Mouse (Mus musculus) stomach, postnatal 0 days (tissue): ENCODE measurements at regions not wholly inside any gene's neighbourhood (a gene's known extent, or its start where the extent isn't known, plus 50 kb on each side); places are given as distances from the start of the nearest gene placed in this dataset.

Experiments
- ATAC-seq: fragments of 200-750 bp; cut with Nextera tagmentation; 2 replicates; pipeline ENCODE4 v1.8.0; 2017; ENCODE audit not compliant: low FRiP score, low TSS enrichment
- DNase-seq: peaks from one replicate; pipeline ENCODE4 v3.0.0-alpha.2; 2016; ENCODE audit warnings: low spot score
- H3K27ac ChIP-seq: fragments of 300-500 bp; sonication (generic); replicated peaks from 2 replicates; pipeline ENCODE4 v1.5.1; 2014; ENCODE audit warnings: mild to moderate bottlenecking, control low read depth
- H3K27me3 ChIP-seq: fragments of 300-500 bp; sonication (generic); 2 replicates; pipeline ENCODE4 v1.6.1; 2014; ENCODE audit warnings: low read length; ENCODE audit not compliant: control insufficient read depth, insufficient read depth
- H3K36me3 ChIP-seq: fragments of 300-500 bp; sonication (generic); 2 replicates; pipeline ENCODE4 v1.6.1; 2014; ENCODE audit warnings: low read length, mixed read lengths; ENCODE audit not compliant: control insufficient read depth, insufficient read depth
- H3K4me1 ChIP-seq: fragments of 300-500 bp; sonication (generic); replicated peaks from 2 replicates; pipeline ENCODE4 v1.6.1; 2014; ENCODE audit warnings: antibody characterized with exemption; ENCODE audit not compliant: control insufficient read depth, insufficient read depth
- H3K4me2 ChIP-seq: fragments of 300-500 bp; sonication (generic); replicated peaks from 2 replicates; pipeline ENCODE4 v1.6.1; 2014; ENCODE audit warnings: low read depth, mild to moderate bottlenecking, control low read depth, moderate library complexity
- H3K4me3 ChIP-seq: fragments of 300-500 bp; sonication (generic); 2 replicates; pipeline ENCODE4 v1.5.1; 2014; ENCODE audit warnings: low read depth, low read length, control low read depth
- H3K9ac ChIP-seq: fragments of 300-500 bp; sonication (generic); 2 replicates; pipeline ENCODE4 v1.6.1; 2014; ENCODE audit warnings: mild to moderate bottlenecking, low read length, control low read depth, mixed read lengths
- H3K9me3 ChIP-seq: fragments of 300-500 bp; sonication (generic); 2 replicates; pipeline ENCODE4 v1.6.1; 2016; ENCODE audit warnings: low read length; ENCODE audit not compliant: control insufficient read depth
- CTCF ChIP-seq: IDR thresholded peaks from 2 replicates; pipeline ENCODE4 v1.5.1; 2016; ENCODE audit warnings: antibody characterized with exemption, low read depth, mild to moderate bottlenecking, moderate library complexity
- EP300 ChIP-seq: optimal IDR thresholded peaks from 2 replicates; pipeline ENCODE3; 2016; ENCODE audit warnings: antibody characterized with exemption
- WGBS: fragments of 180-500 bp; shearing (Covaris S2); extraction: QIAGEN DNeasy Blood & Tissue Kit; methylation state at CpG from one replicate; pipeline ENCODE4 v1.1.7; 2014; 5-methylcytosine and 5-hydroxymethylcytosine counted together

- H3K27ac ChIP-seq, result no peak overlapping the region
Observed at GRCm38 (mm10) chr1:23520113-23520512, 122.5 kb upstream of the Ogfrl1 start.

DNA sequence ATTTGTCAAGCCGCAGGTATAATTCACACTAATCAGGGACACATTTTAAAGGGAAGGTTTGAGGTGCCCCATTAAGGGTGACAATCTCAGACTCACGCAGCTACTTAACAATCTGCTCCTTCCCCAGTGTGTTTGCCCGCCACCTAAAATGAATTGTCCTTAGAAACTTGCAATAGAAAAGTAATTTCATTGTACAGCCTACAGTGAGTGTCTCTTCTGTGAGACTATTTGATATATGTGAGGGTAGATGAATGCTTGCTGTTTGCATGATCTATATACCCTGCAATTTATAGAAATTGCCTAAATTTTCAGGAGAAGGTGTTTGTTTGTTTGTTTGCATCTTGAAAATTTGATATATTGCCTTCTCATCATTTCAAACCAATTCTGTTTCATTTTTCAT lies 135.1 kb upstream of the Ogfrl1 start:
- TF ChIP-seq CTCF, result no peak
- no peak for TF ChIP-seq EP300
- WGBS, result 77% methylated on average over 3 of the region's 3 CpGs
- ATAC-seq, result no peak
- H3K4me3 ChIP-seq, result no peak overlapping the region
- no peaks in the 10 kb centered on the region for H3K4me1 ChIP-seq
- H3K27ac ChIP-seq, result no peak overlapping the region
- H3K9ac ChIP-seq, result no peak overlapping the region
- no peaks in the 10 kb centered on the region for H3K9me3 ChIP-seq
- no peaks in the 10 kb centered on the region for H3K36me3 ChIP-seq
- H3K27me3 ChIP-seq, result no peaks in the 10 kb centered on the region
- H3K4me2 ChIP-seq, result no peak overlapping the region
- no peak for DNase-seq

More at GRCm38 (mm10) chr1:23520113-23520512, 122.5 kb upstream of the Ogfrl1 start:
- no peak overlapping the region for H3K9ac ChIP-seq
- TF ChIP-seq CTCF (no peak), EP300 (no peak)
- no peaks in the 10 kb centered on the region for H3K36me3 ChIP-seq
- no peaks in the 10 kb centered on the region for H3K4me1 ChIP-seq
- no peaks in the 10 kb centered on the region for H3K27me3 ChIP-seq
- 51% methylated on average over 2 of the region's 2 CpGs for WGBS
- no peak overlapping the region for H3K4me3 ChIP-seq
- DNase-seq, result no peak
- no peaks in the 10 kb centered on the region for H3K9me3 ChIP-seq
- no peak overlapping the region for H3K4me2 ChIP-seq
- no peak for ATAC-seq

GRCm38 (mm10) chr1:23536621-23537020 lies 139.0 kb upstream of the Ogfrl1 start:
- 87% methylated on average over 10 of the region's 10 CpGs for WGBS
- H3K36me3 ChIP-seq, result no peaks in the 10 kb centered on the region
- no peak for DNase-seq
- no peaks in the 10 kb centered on the region for H3K4me1 ChIP-seq
- no peak overlapping the region for H3K27ac ChIP-seq
- H3K9me3 ChIP-seq, result no peaks in the 10 kb centered on the region
- TF ChIP-seq EP300 (no peak), CTCF (no peak)
- no peak for ATAC-seq
- no peak overlapping the region for H3K4me3 ChIP-seq
- no peak overlapping the region for H3K9ac ChIP-seq
- H3K27me3 ChIP-seq, result no peaks in the 10 kb centered on the region
- no peak overlapping the region for H3K4me2 ChIP-seq

GRCm38 (mm10) chr1:23538419-23538818 lies 140.8 kb upstream of the Ogfrl1 start:
- no peak overlapping the region for H3K9ac ChIP-seq
- no peak overlapping the region for H3K4me2 ChIP-seq
- DNase-seq, result no peak
- no peak overlapping the region for H3K27ac ChIP-seq
- H3K27me3 ChIP-seq, result no peaks in the 10 kb centered on the region
- 43% methylated on average over 6 of the region's 6 CpGs for WGBS
- TF ChIP-seq EP300 (no peak), CTCF (no peak)
- H3K36me3 ChIP-seq, result no peaks in the 10 kb centered on the region
- ATAC-seq, result no peak
- H3K4me3 ChIP-seq, result no peak overlapping the region
- H3K9me3 ChIP-seq, result no peaks in the 10 kb centered on the region
- H3K4me1 ChIP-seq, result no peaks in the 10 kb centered on the region

GRCm38 (mm10) chr1:23540594-23540993 lies 143.0 kb upstream of the Ogfrl1 start:
- H3K36me3 ChIP-seq, result no peaks in the 10 kb centered on the region
- no peak overlapping the region for H3K9ac ChIP-seq
- H3K9me3 ChIP-seq, result no peaks in the 10 kb centered on the region
- WGBS, result 69% methylated on average over 7 of the region's 7 CpGs
- H3K27ac ChIP-seq, result no peak overlapping the region
- no peak overlapping the region for H3K4me3 ChIP-seq
- no peak for DNase-seq
- no peak for ATAC-seq
- no peaks in the 10 kb centered on the region for H3K27me3 ChIP-seq
- H3K4me1 ChIP-seq, result no peaks in the 10 kb centered on the region
- no peak overlapping the region for H3K4me2 ChIP-seq
- TF ChIP-seq CTCF (no peak), EP300 (no peak)

- Histone ChIP-seq H3K9me3 (no peaks in the 10 kb centered on the region), H3K9ac (no peak overlapping the region), H3K27ac (no peak overlapping the region), H3K4me2 (no peak overlapping the region), H3K36me3 (no peaks in the 10 kb centered on the region), H3K27me3 (no peaks in the 10 kb centered on the region), H3K4me1 (no peaks in the 10 kb centered on the region), H3K4me3 (no peak overlapping the region)
- 74% methylated on average over 3 of the region's 3 CpGs for WGBS
- TF ChIP-seq CTCF (no peak), EP300 (no peak)
- ATAC-seq (no peak), DNase-seq (no peak)
Observed at GRCm38 (mm10) chr1:23555794-23556193, 158.2 kb upstream of the Ogfrl1 start.
